Mouse (Mus musculus) heart, embryonic 11.5 days (tissue): Measurements from ENCODE around the gene Psma5. TPM values are rescaled to one million over a fixed set of nuclear protein-coding genes. Genes with fewer than 3 reads are reported as not detected.

Source experiments
- ATAC-seq: fragments of 200-750 bp; cut with Nextera tagmentation; replicated peaks from 2 replicates; pipeline ENCODE4 v1.8.0; 2017; ENCODE audit warnings: moderate library complexity; ENCODE audit not compliant: insufficient number of reproducible peaks, low FRiP score, low TSS enrichment
- H3K27ac ChIP-seq: fragments of 300-500 bp; sonication (generic); 2 replicates; pipeline ENCODE4 v1.5.1; 2014; ENCODE audit warnings: mild to moderate bottlenecking, low read depth, low read length
- H3K27me3 ChIP-seq: fragments of 300-500 bp; sonication (generic); 2 replicates; pipeline ENCODE4 v1.6.1; 2014; ENCODE audit warnings: mild to moderate bottlenecking, low read length, mixed read lengths; ENCODE audit not compliant: control insufficient read depth, insufficient read depth
- H3K36me3 ChIP-seq: fragments of 300-500 bp; sonication (generic); 2 replicates; pipeline ENCODE4 v1.6.1; 2014; ENCODE audit warnings: mild to moderate bottlenecking, low read length, moderate library complexity, mixed read lengths; ENCODE audit not compliant: control insufficient read depth, insufficient read depth
- H3K4me1 ChIP-seq: fragments of 300-500 bp; sonication (generic); 2 replicates; pipeline ENCODE4 v1.6.1; 2014; ENCODE audit warnings: low read length; ENCODE audit not compliant: control insufficient read depth, insufficient read depth
- H3K4me2 ChIP-seq: fragments of 300-500 bp; sonication (generic); 2 replicates; pipeline ENCODE4 v1.6.1; 2014; ENCODE audit warnings: mild to moderate bottlenecking, moderate library complexity
- H3K4me3 ChIP-seq: fragments of 300-500 bp; sonication (generic); 2 replicates; pipeline ENCODE4 v1.5.1; 2014; ENCODE audit warnings: low read depth, low read length
- H3K9ac ChIP-seq: fragments of 300-500 bp; sonication (generic); 2 replicates; pipeline ENCODE4 v1.6.1; 2014; ENCODE audit warnings: mild to moderate bottlenecking, low read depth, low read length, moderate library complexity
- H3K9me3 ChIP-seq: fragments of 300-500 bp; sonication (generic); replicated peaks from 2 replicates; pipeline ENCODE4 v1.6.1; 2016; ENCODE audit warnings: low read length; ENCODE audit not compliant: control insufficient read depth
- WGBS: fragments of 180-500 bp; shearing (Covaris S2); extraction: QIAGEN DNeasy Blood & Tissue Kit; methylation state at CpG from one replicate; pipeline ENCODE4 v1.1.7; 2014; ENCODE audit not compliant: insufficient replicate concordance; 5-methylcytosine and 5-hydroxymethylcytosine counted together
- polyA plus RNA-seq: library from polyadenylated mRNA; unstranded; fragments of >200 nt; fragmentation: Nextera tagmentation; extraction: Ambion mirVana; gene quantifications from 2 replicates; pipeline ENCODE4 v1.2.1, GENCODE M21; 2014

Gene Psma5
- polyA plus RNA-seq, 1 experiment from 2014 or later, result 242 TPM

DNA sequence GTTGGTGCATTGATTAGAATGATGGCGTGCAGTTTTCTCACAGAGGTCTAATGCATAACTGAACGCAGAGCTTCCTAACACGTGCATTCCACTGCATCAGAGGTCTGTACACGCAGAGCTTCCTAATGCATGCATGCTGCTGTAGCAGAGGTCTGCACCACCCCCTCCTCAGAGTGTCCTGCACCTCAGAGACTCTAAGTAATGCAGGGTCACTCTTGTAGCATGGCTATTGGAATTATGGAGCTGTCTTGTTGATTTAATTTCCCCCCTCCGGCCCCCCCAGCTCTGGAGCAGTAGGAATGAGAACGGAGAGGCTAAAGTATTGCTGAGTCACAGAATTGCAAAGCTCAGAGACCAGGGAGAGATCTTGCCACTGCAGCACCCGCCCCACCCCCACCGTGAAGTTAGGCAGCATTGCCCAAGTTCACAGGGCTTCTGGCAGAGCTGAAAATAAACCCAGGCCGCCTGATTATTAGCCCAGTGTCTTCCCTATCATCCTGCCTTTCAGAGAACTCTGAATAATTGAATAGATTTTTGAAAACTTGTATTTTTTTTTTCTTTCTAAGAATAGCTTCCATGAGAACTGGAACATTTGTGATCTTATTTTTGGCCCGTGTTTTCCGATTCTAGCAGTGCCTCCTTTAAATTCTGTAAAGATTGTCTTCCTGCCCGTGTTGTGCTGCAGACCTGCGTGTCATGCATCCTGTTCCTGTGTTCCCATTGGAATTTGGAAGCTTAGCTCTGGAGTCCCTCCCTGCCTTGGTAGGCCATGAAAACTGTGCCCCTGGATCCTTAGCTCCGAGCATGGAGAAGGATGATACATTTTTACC lies 39.7 kb downstream of the Psma5 start:
- peak overlapping the region; percentile 19; the same call in 1 of the 2 replicates for H3K4me3 ChIP-seq
- no peaks in the 10 kb centered on the region for H3K36me3 ChIP-seq
- peaks cover 44% of the 10 kb centered on the region for H3K4me1 ChIP-seq
- peak; percentile 59; the same call in 1 of the 2 replicates for ATAC-seq
- H3K27ac ChIP-seq, result peak overlapping the region; percentile 66
- H3K9ac ChIP-seq, result peak overlapping the region; percentile 44; the same call in 1 of the 2 replicates
- H3K9me3 ChIP-seq, result no peaks in the 10 kb centered on the region
- H3K27me3 ChIP-seq, result no peaks in the 10 kb centered on the region
- WGBS, result 9% methylated on average over 14 of the region's 14 CpGs
- peak overlapping the region; percentile 63 for H3K4me2 ChIP-seq

DNA sequence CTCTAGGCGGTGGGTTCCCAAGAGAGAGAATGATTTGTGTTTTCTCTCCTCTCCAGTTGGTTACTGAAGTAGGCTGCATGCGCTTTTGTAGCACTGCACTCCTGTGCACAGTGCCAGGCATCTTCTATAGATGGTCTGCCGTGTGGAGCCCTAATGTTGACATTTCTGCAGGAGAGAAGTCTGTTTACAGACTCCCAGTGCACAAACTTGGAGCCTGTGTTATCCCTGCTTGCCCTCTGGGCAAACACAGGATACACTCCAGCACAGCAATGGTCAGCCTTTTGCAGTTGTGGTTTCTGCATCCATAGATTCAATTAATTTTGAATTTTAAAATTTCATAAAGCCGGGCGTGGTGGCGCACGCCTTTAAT lies 40.3 kb downstream of the Psma5 start:
- ATAC-seq, result no peak
- no peaks in the 10 kb centered on the region for H3K36me3 ChIP-seq
- H3K4me3 ChIP-seq, result no peak overlapping the region
- H3K9ac ChIP-seq, result peak overlapping the region; percentile 2; the same call in 1 of the 2 replicates
- no peaks in the 10 kb centered on the region for H3K9me3 ChIP-seq
- peak overlapping the region; percentile 63 for H3K4me2 ChIP-seq
- no peaks in the 10 kb centered on the region for H3K27me3 ChIP-seq
- peak overlapping the region; percentile 66 for H3K27ac ChIP-seq
- H3K4me1 ChIP-seq, result peaks cover 44% of the 10 kb centered on the region
- WGBS, result 69% methylated on average over 7 of the region's 7 CpGs

DNA sequence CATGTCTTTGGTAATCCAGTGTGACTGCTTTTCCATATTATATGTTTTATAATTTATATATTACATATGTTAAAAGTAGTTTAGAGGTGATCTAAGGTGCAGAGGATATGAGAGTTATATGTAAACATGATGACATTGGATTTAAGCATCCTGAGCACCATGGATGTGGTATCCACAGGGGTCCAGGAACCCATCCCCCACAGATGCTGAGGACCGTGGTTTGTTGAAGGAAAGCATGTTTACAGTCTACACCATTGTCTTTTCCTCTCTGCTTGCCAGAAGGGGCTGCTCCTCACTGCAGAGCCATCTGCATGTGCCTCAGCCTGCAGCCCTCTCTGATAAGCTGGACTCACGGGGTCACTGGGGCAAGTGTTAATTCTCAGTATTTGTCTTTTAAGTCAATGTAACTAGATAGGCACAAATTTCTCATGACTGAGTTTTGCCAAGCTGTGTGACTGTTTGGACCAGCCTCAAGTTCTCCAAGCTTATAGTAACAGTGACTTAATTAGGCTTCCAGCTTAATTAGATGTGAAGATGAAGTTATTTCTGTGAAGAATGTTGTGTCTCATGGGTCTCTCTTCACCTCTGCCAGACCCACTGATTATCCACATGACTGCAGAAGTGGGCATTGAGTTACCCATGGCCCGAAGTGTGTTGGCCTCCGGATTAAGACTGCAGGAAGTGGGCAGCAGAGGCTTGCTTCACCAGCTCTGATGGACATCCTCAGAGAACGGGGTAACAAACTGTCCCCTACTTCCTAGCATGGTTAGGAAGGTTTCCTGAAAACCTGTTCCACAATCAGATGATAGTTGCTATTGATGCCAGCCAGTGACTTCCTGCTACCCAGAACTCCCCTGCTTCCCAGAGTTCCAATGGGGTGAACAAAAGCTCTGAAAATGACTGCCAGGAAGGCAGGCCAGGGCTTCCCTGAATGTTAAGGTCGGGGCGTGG lies 41.2 kb downstream of the Psma5 start:
- no peaks in the 10 kb centered on the region for H3K9me3 ChIP-seq
- no peak overlapping the region for H3K4me2 ChIP-seq
- H3K4me3 ChIP-seq, result no peak overlapping the region
- ATAC-seq, result no peak
- H3K4me1 ChIP-seq, result peaks cover 44% of the 10 kb centered on the region
- H3K27me3 ChIP-seq, result no peaks in the 10 kb centered on the region
- no peaks in the 10 kb centered on the region for H3K36me3 ChIP-seq
- 44% methylated on average over 7 of the region's 7 CpGs for WGBS
- H3K9ac ChIP-seq, result no peak overlapping the region
- H3K27ac ChIP-seq, result 0 out of 2 replicates have a peak overlapping the region, but pooled peaks have one; percentile 3

DNA sequence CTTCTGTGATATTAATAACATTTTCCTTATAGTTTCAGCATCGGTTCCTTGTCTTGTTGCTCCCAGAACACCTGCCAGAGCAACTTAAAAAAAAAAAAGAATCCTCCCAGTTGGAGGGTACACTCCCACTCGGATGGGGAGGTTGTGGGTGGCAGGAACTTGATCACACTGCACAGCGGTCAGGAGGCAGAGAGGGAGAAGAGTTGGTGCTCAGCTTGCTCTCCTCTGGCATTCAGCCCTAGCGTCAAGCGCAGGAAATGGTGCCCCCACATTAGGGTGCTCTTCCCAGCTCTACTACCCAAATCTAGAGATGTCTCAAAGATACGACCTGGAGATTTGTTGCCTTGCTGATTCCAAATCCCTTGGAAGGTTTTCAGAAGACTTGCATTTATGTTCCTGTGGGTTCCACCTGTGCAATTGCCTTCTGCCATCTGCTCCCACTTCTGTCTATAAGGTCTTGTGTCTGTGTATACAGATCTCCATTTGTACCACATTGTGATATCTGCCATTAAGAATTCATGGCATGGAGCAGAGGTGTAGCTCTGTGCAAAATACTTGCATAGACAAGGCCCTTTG lies 43.8 kb downstream of the Psma5 start:
- ATAC-seq, result no peak
- Histone ChIP-seq H3K4me3 (no peak overlapping the region), H3K9me3 (no peaks in the 10 kb centered on the region), H3K27ac (no peak overlapping the region), H3K4me2 (no peak overlapping the region), H3K4me1 (peaks cover 34% of the 10 kb centered on the region), H3K9ac (no peak overlapping the region), H3K36me3 (no peaks in the 10 kb centered on the region), H3K27me3 (no peaks in the 10 kb centered on the region)
- 86% methylated on average over 6 of the region's 6 CpGs for WGBS

DNA sequence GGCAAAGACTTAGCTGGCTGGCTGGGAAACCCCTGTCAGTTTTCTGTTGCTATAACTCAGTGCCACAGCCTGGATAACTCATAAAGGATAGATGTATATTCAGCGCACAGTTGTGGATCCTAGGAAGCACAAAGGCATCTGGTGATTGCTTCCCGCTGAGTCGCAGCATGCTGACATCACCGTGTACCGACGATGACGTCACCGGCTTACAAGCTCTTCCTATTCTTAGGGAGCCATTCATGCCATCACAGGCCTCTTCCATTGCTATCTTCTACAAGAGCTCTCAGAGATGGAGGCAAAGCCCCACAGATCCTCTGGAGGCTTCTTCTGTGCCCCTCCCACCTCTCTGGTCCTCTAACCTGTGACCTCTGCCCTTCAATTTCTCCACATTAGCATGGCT lies 47.0 kb downstream of the Psma5 start:
- 90% methylated on average over 8 of the region's 8 CpGs for WGBS
- H3K4me1 ChIP-seq, result peaks cover 22% of the 10 kb centered on the region
- no peak overlapping the region for H3K4me2 ChIP-seq

DNA sequence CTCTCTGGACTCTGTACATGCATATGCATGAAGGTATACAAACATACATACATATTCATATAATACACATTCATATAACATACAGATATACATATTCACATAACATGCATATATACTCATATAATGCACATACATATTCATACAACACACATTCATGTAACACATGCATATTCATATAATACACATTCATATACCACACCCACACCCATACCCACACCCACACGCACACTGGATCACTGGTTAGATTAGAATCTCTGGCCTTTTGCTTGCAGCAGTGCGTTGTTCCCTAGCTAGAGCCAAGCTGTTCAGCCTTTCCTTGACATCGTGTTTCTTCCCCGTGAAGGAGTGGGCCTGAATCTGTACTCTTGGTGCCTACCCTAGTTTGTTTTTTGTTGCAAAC lies 48.0 kb downstream of the Psma5 start:
- no peak overlapping the region for H3K9ac ChIP-seq
- no peaks in the 10 kb centered on the region for H3K9me3 ChIP-seq
- no peaks in the 10 kb centered on the region for H3K27me3 ChIP-seq
- no peak overlapping the region for H3K4me3 ChIP-seq
- no peaks in the 10 kb centered on the region for H3K36me3 ChIP-seq
- H3K4me1 ChIP-seq, result peaks cover 22% of the 10 kb centered on the region
- WGBS, result 88% methylated on average over 4 of the region's 4 CpGs
- no peak overlapping the region for H3K4me2 ChIP-seq
- H3K27ac ChIP-seq, result no peak overlapping the region
- ATAC-seq, result no peak

More for the DNA sequence above, 47.0 kb downstream of the Psma5 start:
- Histone ChIP-seq H3K27ac (no peak overlapping the region), H3K27me3 (no peaks in the 10 kb centered on the region), H3K4me3 (no peak overlapping the region), H3K9ac (no peak overlapping the region), H3K9me3 (no peaks in the 10 kb centered on the region), H3K36me3 (no peaks in the 10 kb centered on the region)
- ATAC-seq, result no peak

DNA sequence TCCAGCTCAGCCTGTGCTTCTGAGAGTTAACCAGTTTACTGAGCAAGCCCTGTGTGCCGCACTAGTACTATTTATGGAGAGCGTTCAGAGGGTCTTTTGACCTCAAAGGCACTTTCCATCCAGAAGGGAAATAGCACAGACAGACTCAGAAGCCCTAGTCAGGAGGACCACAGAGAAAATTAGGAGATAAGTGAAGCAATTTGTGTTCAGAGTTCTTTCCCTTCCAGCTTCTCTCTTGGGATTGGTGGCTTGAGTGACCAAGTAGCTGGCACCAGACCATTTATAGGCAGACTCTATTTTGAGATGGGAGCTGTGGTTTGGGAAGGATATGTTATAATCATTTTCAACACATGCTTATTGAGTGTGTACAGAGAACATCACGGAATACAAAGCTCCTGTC lies 49.7 kb downstream of the Psma5 start:
- no peak overlapping the region for H3K4me3 ChIP-seq
- WGBS, result 43% methylated on average over 3 of the region's 3 CpGs
- peak overlapping the region; percentile 28 for H3K4me2 ChIP-seq

DNA sequence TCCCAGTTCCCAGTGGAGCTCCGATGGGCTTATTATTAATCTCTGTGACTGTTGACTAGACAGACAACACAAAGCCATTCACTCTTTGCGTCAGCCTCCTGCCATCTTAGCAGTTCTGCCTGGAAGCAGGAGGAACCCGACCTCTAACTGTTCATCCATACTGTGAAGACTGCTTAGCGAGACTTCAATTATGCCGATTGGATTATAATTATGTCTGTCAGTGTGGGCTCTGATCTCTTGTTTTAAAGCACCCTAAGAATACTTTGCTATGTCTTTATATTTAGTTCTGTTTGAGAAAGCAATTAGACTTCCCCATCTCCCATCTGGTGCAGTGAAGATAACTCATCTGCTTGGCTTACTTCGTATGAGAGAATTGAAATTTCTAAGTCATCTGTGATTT lies 50.8 kb downstream of the Psma5 start:
- Histone ChIP-seq H3K36me3 (0 out of 2 replicates have a peak, but pooled peaks cover 2% of the 10 kb centered on the region), H3K27me3 (no peaks in the 10 kb centered on the region), H3K9ac (no peak overlapping the region), H3K27ac (no peak overlapping the region), H3K4me1 (peaks cover 22% of the 10 kb centered on the region), H3K9me3 (no peaks in the 10 kb centered on the region), H3K4me2 (no peak overlapping the region), H3K4me3 (no peak overlapping the region)
- ATAC-seq, result no peak
- WGBS, result 87% methylated on average over 6 of the region's 6 CpGs

More for the DNA sequence above, 49.7 kb downstream of the Psma5 start:
- no peak for ATAC-seq
- no peaks in the 10 kb centered on the region for H3K9me3 ChIP-seq
- H3K4me1 ChIP-seq, result peaks cover 22% of the 10 kb centered on the region
- peak overlapping the region; percentile 1; the same call in 1 of the 2 replicates for H3K9ac ChIP-seq
- no peaks in the 10 kb centered on the region for H3K27me3 ChIP-seq
- H3K27ac ChIP-seq, result peak overlapping the region; percentile 74
- H3K36me3 ChIP-seq, result no peaks in the 10 kb centered on the region
